Mouse (Mus musculus): ENCODE measurements at regions not wholly inside any gene's neighbourhood (a gene's known extent, or its start where the extent isn't known, plus 50 kb on each side); places are given as distances from the start of the nearest gene placed in this dataset.

DNA sequence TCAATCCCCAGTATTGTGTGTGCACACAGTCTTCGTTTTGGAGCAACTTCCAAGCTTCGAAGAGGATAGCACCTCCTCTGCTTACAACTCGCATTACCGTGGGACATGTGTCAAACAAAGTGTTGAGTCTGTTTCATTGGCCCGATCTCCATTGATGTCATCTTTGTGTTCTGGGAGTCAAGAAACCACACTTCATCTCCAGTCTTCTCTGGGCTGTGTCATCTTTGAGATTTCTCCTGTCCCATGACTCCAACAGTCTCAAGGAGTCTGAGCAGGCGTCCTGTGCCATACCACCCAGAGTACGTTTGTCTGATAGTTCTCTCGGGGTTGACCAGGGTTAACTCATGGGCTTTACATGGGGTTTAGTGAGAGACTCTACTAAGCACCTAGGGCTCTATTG, 67.8 kb upstream of the Cpsf6 start:
- H3K36me3 ChIP-seq (replicated peaks) = no peaks in the 10 kb centered on the region
- no peak overlapping the region for H3K4me3 ChIP-seq (replicated peaks)
- no peak for ATAC-seq (ENCODE audit: insufficient read depth)
- H3K27ac ChIP-seq (replicated peaks) = no peak overlapping the region
- no peaks in the 10 kb centered on the region for H3K9me3 ChIP-seq (replicated peaks)
- H3K9ac ChIP-seq = no peak overlapping the region
- WGBS (ENCODE audit: insufficient replicate concordance) = 62% methylated on average over 8 of the region's 8 CpGs
- H3K27me3 ChIP-seq = no peaks in the 10 kb centered on the region
- H3K4me1 ChIP-seq (replicated peaks) = peaks cover 15% of the 10 kb centered on the region
- H3K4me2 ChIP-seq = no peak overlapping the region

DNA sequence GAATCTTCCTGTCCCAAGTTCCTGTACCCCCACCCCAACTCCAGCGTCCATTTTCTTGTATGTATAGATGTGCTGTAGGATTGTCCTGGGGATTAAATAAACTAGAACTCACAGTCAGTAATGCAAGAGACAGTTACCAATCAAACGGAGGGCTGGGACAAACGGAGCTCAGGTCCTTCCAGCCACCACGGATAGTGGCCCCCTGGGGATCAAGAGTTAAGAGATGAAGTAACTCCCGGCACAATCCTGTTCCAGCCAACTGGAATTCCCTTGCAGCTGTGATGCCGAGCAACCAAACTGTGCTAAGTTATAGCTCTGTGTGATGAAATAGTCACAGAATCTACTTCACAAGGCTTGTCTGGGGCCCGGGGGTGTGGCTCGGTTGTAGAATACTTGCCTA, 67.4 kb upstream of the Cpsf6 start:
- Histone ChIP-seq H3K4me3 (replicated peaks) (no peak overlapping the region), H3K4me1 (replicated peaks) (peaks cover 11% of the 10 kb centered on the region), H3K4me2 (no peak overlapping the region), H3K27me3 (no peaks in the 10 kb centered on the region), H3K27ac (replicated peaks) (no peak overlapping the region), H3K36me3 (replicated peaks) (no peaks in the 10 kb centered on the region), H3K9me3 (replicated peaks) (no peaks in the 10 kb centered on the region), H3K9ac (no peak overlapping the region)
- 65% methylated on average over 8 of the region's 8 CpGs for WGBS (ENCODE audit: insufficient replicate concordance)
- ATAC-seq (ENCODE audit: insufficient read depth) = no peak

DNA sequence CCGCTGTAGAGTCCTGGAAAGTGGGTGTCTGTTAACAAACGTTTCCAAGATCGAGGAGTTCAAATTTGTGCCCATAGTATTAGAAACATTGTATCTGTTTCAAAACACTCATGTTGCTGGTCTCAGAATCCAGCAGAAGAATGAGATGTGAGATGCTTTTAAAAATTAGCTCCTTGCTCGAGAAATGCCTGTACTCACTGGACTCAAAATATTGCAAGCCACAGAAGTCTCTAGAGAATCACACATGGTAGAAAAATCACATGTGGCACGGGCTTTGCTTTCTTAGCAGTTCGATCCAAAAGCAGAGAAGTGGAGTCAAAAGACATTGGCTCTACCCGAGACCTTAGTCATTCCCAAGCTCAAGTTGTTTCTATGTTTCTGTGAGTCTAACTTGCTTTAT, 67.0 kb upstream of the Cpsf6 start:
- Histone ChIP-seq H3K4me3 (replicated peaks) (no peak overlapping the region), H3K9ac (no peak overlapping the region), H3K4me1 (replicated peaks) (peaks cover 7% of the 10 kb centered on the region; the same call in 1 of the 2 replicates), H3K36me3 (replicated peaks) (no peaks in the 10 kb centered on the region), H3K27me3 (no peaks in the 10 kb centered on the region), H3K27ac (replicated peaks) (no peak overlapping the region), H3K9me3 (replicated peaks) (no peaks in the 10 kb centered on the region), H3K4me2 (no peak overlapping the region)
- no peak for ATAC-seq (ENCODE audit: insufficient read depth)
- WGBS (ENCODE audit: insufficient replicate concordance) = 65% methylated on average over 7 of the region's 7 CpGs

DNA sequence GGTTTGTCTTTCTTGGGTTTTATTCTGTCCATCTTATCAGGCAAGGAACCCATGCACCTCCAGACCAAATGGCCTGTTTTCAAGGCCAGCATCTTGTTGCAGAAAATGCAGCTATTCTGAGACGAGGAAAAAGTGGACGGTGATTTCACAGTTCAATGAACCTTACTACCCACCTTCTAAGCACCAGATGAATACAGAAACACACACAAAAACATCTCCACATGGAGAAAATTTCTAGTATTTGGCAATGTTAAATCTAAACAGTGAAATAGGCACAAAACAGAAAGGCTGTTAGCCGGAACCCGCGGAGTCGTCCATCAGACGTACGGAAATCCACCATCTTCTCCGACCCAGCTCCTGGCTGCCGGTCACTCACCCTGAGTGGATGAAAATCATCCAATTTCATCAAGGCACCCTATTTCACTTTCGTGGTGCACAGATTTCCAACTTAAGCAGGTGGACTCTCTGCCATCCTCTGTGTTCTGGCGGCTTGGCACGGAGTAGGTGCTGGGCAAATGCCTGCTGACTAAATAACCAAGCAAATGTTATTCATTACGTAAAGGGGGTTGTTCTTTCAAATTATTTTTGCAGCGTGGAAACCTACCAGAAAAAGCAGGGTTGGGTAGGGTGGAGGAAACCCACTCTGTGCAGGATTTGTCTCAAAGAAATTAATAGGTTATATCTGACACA, 66.1 kb upstream of the Cpsf6 start:
- ATAC-seq (ENCODE audit: insufficient read depth) = no peak
- H3K4me2 ChIP-seq = no peak overlapping the region

DNA sequence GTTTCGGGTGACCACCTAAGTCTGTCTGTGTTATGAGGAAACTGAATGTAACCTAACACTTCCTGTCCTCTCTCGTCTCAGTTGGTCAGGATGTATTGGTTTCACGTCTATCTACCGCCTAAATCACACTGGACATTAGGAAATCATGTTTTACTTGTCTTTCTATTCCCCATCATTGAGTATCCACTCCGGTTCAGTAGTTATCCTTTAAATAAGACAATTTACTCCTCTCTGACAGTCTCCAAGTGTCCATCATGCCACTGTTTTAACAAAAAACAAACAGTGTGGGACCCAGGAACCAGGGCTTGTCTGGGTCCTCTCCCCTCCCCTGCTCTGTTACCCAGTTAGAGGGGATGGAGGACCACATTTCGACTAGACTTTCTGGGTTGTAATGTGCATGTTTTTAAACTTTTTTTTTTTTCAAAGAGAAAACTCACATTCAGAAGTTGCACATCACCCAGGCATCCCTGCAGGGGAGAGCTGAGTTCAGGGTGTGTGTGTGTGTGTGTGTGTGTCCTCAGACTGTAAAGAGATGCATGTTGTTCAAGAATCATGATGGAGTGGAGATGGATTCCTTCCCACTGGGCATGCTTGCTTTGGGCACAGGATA, 65.5 kb upstream of the Cpsf6 start:
- Histone ChIP-seq H3K4me1 (replicated peaks) (0 out of 2 replicates have a peak, but pooled peaks cover 3% of the 10 kb centered on the region), H3K9me3 (replicated peaks) (no peaks in the 10 kb centered on the region), H3K4me3 (replicated peaks) (no peak overlapping the region), H3K9ac (no peak overlapping the region), H3K27ac (replicated peaks) (no peak overlapping the region), H3K36me3 (replicated peaks) (no peaks in the 10 kb centered on the region), H3K27me3 (no peaks in the 10 kb centered on the region), H3K4me2 (no peak overlapping the region)
- WGBS (ENCODE audit: insufficient replicate concordance) = 33% methylated on average over 6 of the region's 6 CpGs
- ATAC-seq (ENCODE audit: insufficient read depth) = no peak

More for the DNA sequence above, 66.1 kb upstream of the Cpsf6 start:
- Histone ChIP-seq H3K9ac (no peak overlapping the region), H3K4me3 (replicated peaks) (no peak overlapping the region), H3K9me3 (replicated peaks) (no peaks in the 10 kb centered on the region), H3K4me1 (replicated peaks) (0 out of 2 replicates have a peak, but pooled peaks cover 3% of the 10 kb centered on the region), H3K27me3 (no peaks in the 10 kb centered on the region), H3K36me3 (replicated peaks) (no peaks in the 10 kb centered on the region), H3K27ac (replicated peaks) (no peak overlapping the region)
- WGBS (ENCODE audit: insufficient replicate concordance) = 76% methylated on average over 15 of the region's 15 CpGs

DNA sequence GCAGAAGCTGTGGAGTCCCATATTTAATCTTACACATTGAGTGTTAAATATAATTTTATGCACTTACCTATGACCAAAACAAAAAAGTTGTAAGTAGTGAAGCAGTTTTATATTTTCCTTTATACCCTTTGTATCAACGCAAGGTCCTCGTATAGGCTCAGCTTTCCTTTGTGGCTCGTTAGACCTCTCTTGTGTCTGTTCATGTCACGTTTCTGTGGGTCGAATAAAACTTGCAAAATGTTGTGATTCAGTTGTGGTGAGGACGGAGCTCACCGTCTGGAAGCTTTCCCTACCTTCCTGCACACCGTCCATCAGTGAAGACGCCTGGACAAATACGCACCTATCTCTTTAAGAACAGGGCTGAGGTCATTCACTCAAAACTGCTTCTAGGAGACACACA, 64.9 kb upstream of the Cpsf6 start:
- 55% methylated on average over 10 of the region's 10 CpGs for WGBS (ENCODE audit: insufficient replicate concordance)
- Histone ChIP-seq H3K27ac (replicated peaks) (no peak overlapping the region), H3K9me3 (replicated peaks) (no peaks in the 10 kb centered on the region), H3K9ac (no peak overlapping the region), H3K36me3 (replicated peaks) (no peaks in the 10 kb centered on the region), H3K4me2 (no peak overlapping the region), H3K4me3 (replicated peaks) (no peak overlapping the region), H3K27me3 (no peaks in the 10 kb centered on the region), H3K4me1 (replicated peaks) (0 out of 2 replicates have a peak, but pooled peaks cover 2% of the 10 kb centered on the region)
- no peak for ATAC-seq (ENCODE audit: insufficient read depth)

DNA sequence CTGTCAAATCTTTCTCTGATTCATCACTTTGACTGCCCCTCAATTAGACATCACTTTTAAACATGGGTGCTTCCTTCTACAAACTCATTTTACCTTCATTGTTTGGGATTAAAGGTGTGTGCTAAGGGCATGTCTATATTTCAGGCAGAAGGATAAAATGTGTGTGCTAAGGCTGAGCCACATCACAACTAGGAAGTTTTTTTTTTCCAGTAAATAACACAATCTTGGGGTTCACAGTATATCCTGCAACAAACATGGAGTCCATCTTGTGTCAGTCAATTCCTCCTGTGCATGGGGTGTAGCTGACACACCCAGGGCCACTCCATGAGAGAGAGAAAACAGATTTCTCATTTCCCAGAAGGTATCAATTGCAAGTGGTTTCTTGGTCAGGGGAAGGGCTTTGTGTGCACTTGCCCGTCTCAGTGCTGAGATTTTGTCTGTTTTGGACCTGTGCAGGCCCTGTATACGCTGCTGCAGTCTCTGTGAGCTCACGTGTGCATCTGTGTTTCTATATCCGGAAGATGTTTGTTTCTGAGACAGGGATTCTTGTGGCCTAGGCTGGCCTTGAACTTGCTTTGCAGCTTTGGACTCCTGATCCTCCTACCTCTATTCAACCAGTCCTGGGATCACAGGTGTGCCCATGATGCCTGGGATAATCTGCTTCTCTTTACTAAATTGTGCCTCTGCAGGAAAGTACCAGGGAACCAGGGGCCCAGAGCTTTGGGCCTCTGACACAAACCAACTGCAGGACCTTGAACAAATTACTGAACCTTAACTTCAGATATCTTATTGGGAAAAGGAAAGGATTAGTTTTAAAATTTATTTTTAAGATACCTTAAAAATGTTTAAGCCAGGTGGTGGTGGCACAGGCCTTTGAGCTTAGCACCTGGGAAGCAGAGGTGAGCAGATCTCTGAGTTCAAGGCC, 63.9 kb upstream of the Cpsf6 start:
- no peak overlapping the region for H3K9ac ChIP-seq
- H3K4me1 ChIP-seq (replicated peaks) = no peaks in the 10 kb centered on the region
- H3K9me3 ChIP-seq (replicated peaks) = no peaks in the 10 kb centered on the region
- no peak overlapping the region for H3K27ac ChIP-seq (replicated peaks)
- no peak overlapping the region for H3K4me2 ChIP-seq
- H3K4me3 ChIP-seq (replicated peaks) = no peak overlapping the region
- ATAC-seq (ENCODE audit: insufficient read depth) = no peak
- 57% methylated on average over 4 of the region's 4 CpGs for WGBS (ENCODE audit: insufficient replicate concordance)
- H3K36me3 ChIP-seq (replicated peaks) = no peaks in the 10 kb centered on the region
- no peaks in the 10 kb centered on the region for H3K27me3 ChIP-seq

DNA sequence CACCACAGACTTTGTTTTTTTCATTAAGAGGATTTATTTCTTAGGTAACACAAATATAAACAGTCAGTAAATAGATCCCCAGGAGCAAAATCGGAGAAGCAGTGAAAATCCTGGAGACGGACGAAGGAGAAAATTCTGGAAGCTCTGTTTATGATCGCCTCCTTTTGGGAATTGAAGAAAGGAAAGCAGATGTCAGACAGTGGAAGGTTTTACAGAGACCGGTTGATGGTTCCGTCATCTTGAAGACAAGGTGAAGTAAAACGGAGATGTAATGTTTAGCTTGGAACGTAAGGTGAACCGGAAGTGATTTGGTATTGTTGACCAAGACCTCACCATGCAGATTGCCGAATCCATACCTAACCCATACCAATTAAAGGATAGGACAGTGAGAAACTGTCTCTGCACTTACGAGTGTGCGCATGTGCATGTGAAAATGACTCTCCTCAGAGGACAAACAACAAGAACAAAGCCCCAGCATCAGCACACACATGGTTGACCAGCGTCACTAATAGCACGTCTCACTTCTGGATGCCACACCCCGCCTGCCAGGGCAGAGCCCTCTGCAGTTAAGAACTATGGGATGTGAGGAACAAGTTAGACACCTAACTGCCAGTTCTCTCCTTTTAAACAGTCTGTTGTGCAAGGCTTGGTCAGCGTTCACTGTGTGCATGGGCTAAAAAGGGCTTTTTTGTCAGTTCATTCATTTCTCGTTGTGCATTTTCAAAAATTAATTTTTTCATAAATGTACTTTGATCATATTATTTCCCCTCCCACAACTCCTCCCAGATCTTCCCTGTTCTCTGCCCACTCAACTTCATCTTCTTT, 62.4 kb upstream of the Cpsf6 start:
- Histone ChIP-seq H3K4me2 (no peak overlapping the region), H3K9ac (no peak overlapping the region), H3K9me3 (replicated peaks) (no peaks in the 10 kb centered on the region), H3K36me3 (replicated peaks) (no peaks in the 10 kb centered on the region), H3K4me1 (replicated peaks) (no peaks in the 10 kb centered on the region), H3K4me3 (replicated peaks) (no peak overlapping the region), H3K27me3 (no peaks in the 10 kb centered on the region), H3K27ac (replicated peaks) (no peak overlapping the region)
- ATAC-seq (ENCODE audit: insufficient read depth) = no peak
- whole genome bisulfite sequencing (ENCODE audit: insufficient replicate concordance) = 81% methylated on average over 17 of the region's 17 CpGs

DNA sequence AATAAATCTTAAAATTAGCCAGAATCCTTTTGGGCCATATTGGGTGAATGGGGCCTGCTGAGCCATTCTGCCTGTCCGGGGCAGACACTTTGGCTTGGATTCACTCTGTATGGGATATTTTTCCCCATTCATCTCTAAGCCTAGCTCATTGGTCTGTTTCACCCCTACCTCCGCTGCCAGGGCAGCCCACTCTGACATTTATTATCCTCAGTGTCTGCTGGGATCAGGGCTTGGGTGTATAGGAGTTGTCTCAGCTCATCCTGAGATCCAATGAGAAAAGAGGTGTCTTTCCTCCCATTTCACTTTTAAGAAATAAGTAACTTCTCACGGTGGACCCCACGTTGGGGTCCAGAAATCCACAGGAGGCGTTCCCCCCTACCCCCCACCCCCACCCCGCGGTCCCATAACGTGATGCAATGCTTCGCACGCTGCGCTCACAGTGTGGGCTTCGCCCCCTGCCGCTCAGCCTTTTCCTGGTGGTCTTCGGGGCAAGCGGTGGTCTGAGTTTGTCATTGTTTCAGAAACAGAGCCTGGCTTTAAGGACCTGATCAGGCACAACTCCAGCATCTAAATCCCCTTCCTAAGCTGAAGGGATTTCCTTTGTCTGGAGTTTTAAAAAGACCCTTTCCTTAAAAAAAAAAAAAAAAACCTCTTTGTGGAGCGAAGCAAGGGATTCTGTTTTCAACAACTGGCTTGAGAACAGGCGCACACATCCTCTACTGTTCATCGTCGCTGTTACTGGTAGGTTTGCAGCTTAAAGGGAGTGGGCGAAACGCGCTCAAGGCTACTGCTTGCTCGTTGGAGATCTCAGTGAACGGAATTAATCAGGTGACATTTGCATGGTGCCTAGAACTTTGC, 61.5 kb upstream of the Cpsf6 start:
- H3K9ac ChIP-seq = no peak overlapping the region
- no peaks in the 10 kb centered on the region for H3K4me1 ChIP-seq (replicated peaks)
- no peaks in the 10 kb centered on the region for H3K36me3 ChIP-seq (replicated peaks)
- WGBS (ENCODE audit: insufficient replicate concordance) = 54% methylated on average over 24 of the region's 24 CpGs
- ATAC-seq (ENCODE audit: insufficient read depth) = no peak
- no peaks in the 10 kb centered on the region for H3K9me3 ChIP-seq (replicated peaks)
- 0 out of 2 replicates have a peak, but pooled peaks cover under 1% of the 10 kb centered on the region for H3K27me3 ChIP-seq
- no peak overlapping the region for H3K4me2 ChIP-seq
- H3K27ac ChIP-seq (replicated peaks) = no peak overlapping the region
- H3K4me3 ChIP-seq (replicated peaks) = no peak overlapping the region

Measured in liver, embryonic 15.5 days (tissue).